Mouse (Mus musculus) cortical plate, adult 2 months (tissue): ENCODE results near the gene Sod2.
"Not testable (repeated sequence)": the region's sequence is repeated elsewhere in the genome, so short reads cannot be mapped to it uniquely, and the experiment has no call there.

ENCODE experiments used
- CTCF ChIP-seq: fragments of 200-500 bp; IDR thresholded peaks from 2 replicates; pipeline ENCODE4 v1.5.1; 2011; ENCODE audit warnings: mild to moderate bottlenecking, control low read depth, low read length; ENCODE audit not compliant: insufficient read depth; ENCODE audit errors: extremely low read depth
- POLR2A ChIP-seq: fragments of 200-500 bp; IDR thresholded peaks from 2 replicates; pipeline ENCODE4 v1.6.1; 2011; ENCODE audit warnings: mild to moderate bottlenecking, low read length, control low read depth; ENCODE audit not compliant: insufficient read depth; ENCODE audit errors: extremely low read depth

DNA sequence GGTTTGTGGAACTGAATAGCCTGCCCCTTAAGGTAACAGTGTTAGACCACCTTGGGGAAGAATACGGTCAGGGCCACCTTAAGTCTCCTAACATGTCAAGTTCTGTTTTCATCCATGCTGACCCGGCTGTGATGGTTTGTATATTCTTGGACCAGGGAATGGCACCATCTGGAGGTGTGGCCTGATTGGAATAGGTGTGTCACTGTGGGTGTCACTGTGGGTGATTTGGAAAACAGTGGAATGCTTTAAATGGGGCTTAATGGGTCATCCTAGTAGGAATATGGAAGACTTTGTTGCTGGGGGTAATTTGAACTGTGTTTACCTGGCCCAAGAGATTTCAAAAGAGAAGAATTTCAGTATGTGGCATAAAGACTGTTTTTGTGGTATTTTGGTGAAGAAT is 2.2 kb upstream of the Sod2 start:
- TF ChIP-seq POLR2A, CTCF: not testable (repeated sequence)
